Mouse (Mus musculus): ENCODE results near the gene Shcbp1l. TPM values are rescaled to one million over a fixed set of nuclear protein-coding genes. Genes with fewer than 3 reads are reported as not detected.
A peak's percentile ranks its signal among the peaks of the same experiment; 100 is the strongest.
"Not testable (repeated sequence)": the region's sequence is repeated elsewhere in the genome, so short reads cannot be mapped to it uniquely, and the experiment has no call there.

Gene Shcbp1l
- polyA plus RNA-seq, 1 experiment = not detected

DNA sequence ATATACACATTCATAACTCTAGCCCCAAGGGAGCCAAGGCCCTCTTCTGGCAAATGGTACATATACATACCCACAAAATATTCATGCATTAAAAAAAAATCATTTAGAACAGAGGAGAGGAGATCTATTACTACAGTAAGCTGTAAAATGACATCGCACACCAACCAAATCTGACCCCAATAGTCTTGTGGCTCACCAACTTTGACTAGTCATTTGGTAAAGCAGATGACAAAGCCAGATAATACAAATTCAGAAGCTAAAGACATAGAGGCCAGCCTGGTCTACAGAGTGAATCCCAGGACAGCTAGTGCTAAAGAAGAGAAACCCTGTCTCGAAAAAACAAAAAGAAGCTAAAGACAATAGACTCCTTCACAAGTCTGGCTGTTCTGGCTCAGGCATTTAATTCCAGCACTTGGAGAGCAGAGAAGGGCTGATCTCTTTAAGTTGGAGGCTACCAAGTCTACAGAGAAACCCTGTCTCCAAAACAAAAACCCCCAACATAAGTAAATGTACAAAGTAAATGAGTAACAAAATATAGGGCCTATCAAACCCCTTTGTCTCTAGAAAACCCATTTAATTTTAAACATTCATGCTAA is 60.3 kb downstream of the Shcbp1l start:
- peaks cover 52% of the 10 kb centered on the region for H3K36me3 ChIP-seq (ENCODE audit: control insufficient read depth)
- H3K4me3 ChIP-seq (replicated peaks) = peak overlapping the region; percentile 99
- no peak for TF ChIP-seq TAL1 (IDR thresholded peaks at IDR 0.05; ENCODE audit: low read length)
- TF ChIP-seq GATA1 (IDR thresholded peaks at IDR 0.05; ENCODE audit: low read length) = no peak
- no peaks in the 10 kb centered on the region for H3K9me3 ChIP-seq (ENCODE audit: control insufficient read depth, low read length)
- no peaks in the 10 kb centered on the region for H3K27me3 ChIP-seq (ENCODE audit: control insufficient read depth)
- peaks cover 43% of the 10 kb centered on the region for H3K4me1 ChIP-seq (ENCODE audit: control insufficient read depth)

DNA sequence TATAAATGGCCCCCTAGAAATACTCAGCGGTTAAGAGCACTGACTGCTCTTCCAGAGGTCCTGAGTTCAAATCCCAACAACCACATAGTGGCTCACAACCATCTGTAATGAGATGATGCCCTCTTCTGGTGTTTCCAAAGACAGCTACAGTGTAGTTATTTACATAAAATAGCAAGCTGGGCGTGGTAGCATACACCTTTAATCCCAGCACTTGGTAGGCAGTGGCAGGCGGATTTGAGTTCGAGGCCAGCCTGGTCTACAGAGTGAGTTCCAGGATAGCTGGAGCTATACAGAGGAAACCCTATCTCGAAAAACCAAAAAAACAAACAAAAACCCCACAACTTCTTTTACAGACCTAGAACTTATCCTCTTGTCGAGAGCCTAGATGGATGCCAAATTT is 61.2 kb downstream of the Shcbp1l start:
- Histone ChIP-seq H3K36me3 (ENCODE audit: control insufficient read depth) (peaks cover 44% of the 10 kb centered on the region), H3K4me3 (replicated peaks) (peak overlapping the region; percentile 99), H3K4me1 (ENCODE audit: control insufficient read depth) (peaks cover 41% of the 10 kb centered on the region)
- H3K27me3 ChIP-seq (ENCODE audit: control insufficient read depth); H3K9me3 ChIP-seq (ENCODE audit: control insufficient read depth, low read length): not testable (repeated sequence)

DNA sequence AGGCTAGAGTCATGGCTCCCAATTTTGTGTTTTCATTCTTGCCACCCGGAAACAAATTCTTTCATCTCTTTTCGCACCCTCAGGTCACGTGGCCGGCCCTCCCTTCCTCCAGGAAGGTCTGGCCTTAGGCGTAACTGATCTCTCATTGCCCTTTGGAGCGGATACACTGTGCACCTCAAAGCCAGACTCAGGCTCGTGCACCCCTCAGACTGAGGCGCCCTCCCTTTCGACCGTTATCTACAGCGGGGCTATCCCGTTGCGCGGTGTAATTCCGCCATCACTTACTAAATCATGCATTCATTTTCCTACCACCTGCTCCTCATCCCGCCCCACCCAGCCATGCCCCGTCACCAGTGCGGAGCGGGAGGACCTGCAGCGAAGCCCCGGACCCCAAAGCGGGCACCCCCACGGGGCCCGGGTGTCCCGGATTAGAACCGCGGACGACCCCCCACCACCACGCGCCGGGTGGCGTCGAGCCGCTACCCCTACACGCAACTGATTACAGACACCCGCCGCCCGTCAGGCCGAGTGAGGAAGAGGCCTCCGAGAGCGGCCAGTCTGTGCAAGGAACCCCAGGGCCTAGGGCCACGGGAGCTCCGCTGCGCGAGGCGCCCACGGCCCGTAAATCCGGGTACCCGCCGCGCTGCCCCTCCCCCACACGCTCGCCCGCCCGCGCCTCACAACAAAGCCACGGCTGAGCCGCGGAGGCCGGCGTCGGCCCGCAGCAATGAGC is 62.0 kb downstream of the Shcbp1l start:
- peaks cover 36% of the 10 kb centered on the region for H3K36me3 ChIP-seq (ENCODE audit: control insufficient read depth)
- no peak for TF ChIP-seq GATA1 (IDR thresholded peaks at IDR 0.05; ENCODE audit: low read length)
- TF ChIP-seq TAL1 (IDR thresholded peaks at IDR 0.05; ENCODE audit: low read length) = no peak
- H3K4me1 ChIP-seq (ENCODE audit: control insufficient read depth) = peaks cover 41% of the 10 kb centered on the region

DNA sequence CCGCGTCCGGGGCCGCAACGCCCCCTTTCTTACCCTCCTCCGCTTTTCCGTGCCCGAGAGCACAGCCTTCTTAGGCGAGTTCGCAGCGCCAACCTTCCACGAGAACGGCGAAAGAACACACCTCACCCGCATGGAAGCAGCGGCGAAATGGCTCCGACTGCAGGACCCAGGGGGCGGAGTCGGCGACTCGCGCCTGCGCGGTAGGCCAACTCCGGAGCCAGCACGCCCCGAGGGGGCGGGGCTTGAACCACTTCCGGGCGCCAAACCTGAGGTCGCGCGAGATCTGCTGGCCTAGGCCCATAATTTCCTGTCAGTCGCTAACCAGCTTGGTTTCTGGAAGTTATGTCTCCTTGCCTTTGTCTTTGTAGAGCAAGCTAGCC is 62.5 kb downstream of the Shcbp1l start, which contains the start of gene Dhx9:
Dhx9 (minus strand) TSS at position 161 of the 380 bp plus-strand sequence.
- no peaks in the 10 kb centered on the region for H3K9me3 ChIP-seq (ENCODE audit: control insufficient read depth, low read length)
- TF ChIP-seq TAL1 (IDR thresholded peaks at IDR 0.05; ENCODE audit: low read length) = no peak
- no peak for TF ChIP-seq GATA1 (IDR thresholded peaks at IDR 0.05; ENCODE audit: low read length)

More for the DNA sequence above, 62.0 kb downstream of the Shcbp1l start:
- no peaks in the 10 kb centered on the region for H3K27me3 ChIP-seq (ENCODE audit: control insufficient read depth)
- H3K9me3 ChIP-seq (ENCODE audit: control insufficient read depth, low read length) = no peaks in the 10 kb centered on the region
- peak overlapping the region; percentile 99 for H3K4me3 ChIP-seq (replicated peaks)

DNA sequence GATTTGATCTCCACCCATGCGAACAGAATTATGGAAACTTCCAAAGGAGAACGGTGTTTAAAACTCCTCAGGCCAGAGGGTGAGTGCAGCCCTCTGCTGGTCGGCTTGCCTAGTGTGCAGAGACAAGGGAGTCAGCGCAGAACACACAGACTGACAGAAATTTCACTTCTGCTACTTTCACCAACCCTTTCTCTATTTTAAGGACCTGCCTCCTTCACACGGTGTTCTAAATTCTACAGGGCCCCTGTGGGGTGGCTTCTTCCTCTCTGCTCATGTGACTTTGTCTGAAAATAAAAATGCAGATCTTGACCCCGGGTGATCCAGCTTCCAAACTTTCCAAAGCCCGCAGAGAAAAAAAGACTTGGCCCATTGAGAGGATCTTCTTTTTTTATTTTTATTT is 64.2 kb downstream of the Shcbp1l start:
- no peaks in the 10 kb centered on the region for H3K9me3 ChIP-seq (ENCODE audit: control insufficient read depth, low read length)
- H3K36me3 ChIP-seq (ENCODE audit: control insufficient read depth) = peaks cover 14% of the 10 kb centered on the region
- H3K27me3 ChIP-seq (ENCODE audit: control insufficient read depth) = no peaks in the 10 kb centered on the region
- TF ChIP-seq GATA1 (IDR thresholded peaks at IDR 0.05; ENCODE audit: low read length) (no peak), TAL1 (IDR thresholded peaks at IDR 0.05; ENCODE audit: low read length) (no peak)
- peaks cover 38% of the 10 kb centered on the region for H3K4me1 ChIP-seq (ENCODE audit: control insufficient read depth)
- H3K4me3 ChIP-seq (replicated peaks) = no peak overlapping the region

More for the DNA sequence above, 62.5 kb downstream of the Shcbp1l start, which contains the start of gene Dhx9:
- H3K36me3 ChIP-seq (ENCODE audit: control insufficient read depth) = peaks cover 30% of the 10 kb centered on the region
- peaks cover 41% of the 10 kb centered on the region for H3K4me1 ChIP-seq (ENCODE audit: control insufficient read depth)
- no peaks in the 10 kb centered on the region for H3K27me3 ChIP-seq (ENCODE audit: control insufficient read depth)
- peak within 1 kb of the TSS; percentile 99 for H3K4me3 ChIP-seq (replicated peaks)

DNA sequence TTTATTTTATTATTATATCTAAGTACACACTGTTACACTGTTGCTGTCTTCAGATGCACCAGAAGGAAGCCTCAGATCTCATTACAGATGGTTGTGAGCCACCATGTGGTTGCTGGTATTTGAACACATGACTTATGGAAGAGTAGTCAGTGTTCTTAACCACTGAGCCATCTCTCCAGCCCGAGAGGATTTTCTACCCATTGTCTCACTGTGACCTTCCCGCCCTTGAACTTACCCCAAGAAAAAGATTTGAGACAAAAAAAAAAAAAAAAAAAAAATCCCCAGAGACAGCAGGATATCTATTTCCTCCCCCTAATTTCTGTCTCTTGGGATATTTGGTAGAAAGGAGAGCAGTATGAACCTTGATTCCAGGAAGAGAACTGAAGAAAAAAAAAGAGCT is 64.6 kb downstream of the Shcbp1l start:
- Histone ChIP-seq H3K27me3 (ENCODE audit: control insufficient read depth) (no peaks in the 10 kb centered on the region), H3K36me3 (ENCODE audit: control insufficient read depth) (peaks cover 10% of the 10 kb centered on the region), H3K4me1 (ENCODE audit: control insufficient read depth) (peaks cover 35% of the 10 kb centered on the region), H3K4me3 (replicated peaks) (no peak overlapping the region), H3K9me3 (ENCODE audit: control insufficient read depth, low read length) (no peaks in the 10 kb centered on the region)
- TF ChIP-seq TAL1 (IDR thresholded peaks at IDR 0.05; ENCODE audit: low read length) (no peak), GATA1 (IDR thresholded peaks at IDR 0.05; ENCODE audit: low read length) (no peak)

DNA sequence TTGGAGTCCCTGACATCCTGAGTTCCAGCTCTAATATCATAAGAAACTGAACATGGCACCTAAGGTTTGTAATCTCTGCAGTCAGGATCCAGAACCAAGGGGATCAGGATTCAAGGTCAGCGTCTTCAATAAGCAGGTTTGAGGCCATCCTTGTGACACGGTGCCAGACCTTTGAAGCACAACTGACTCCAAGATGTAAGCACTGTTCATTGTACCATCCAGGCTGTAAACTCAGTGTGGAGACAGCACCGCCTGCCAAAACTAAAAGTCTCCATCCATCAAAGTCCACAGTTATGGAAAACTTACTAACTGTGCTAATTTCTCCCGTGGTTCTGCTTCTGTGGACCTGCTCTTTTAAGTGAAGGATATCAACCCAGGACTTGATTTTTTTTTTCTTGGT is 65.0 kb downstream of the Shcbp1l start:
- H3K9me3 ChIP-seq (ENCODE audit: control insufficient read depth, low read length) = no peaks in the 10 kb centered on the region
- no peak for TF ChIP-seq GATA1 (IDR thresholded peaks at IDR 0.05; ENCODE audit: low read length)
- no peak for TF ChIP-seq TAL1 (IDR thresholded peaks at IDR 0.05; ENCODE audit: low read length)

DNA sequence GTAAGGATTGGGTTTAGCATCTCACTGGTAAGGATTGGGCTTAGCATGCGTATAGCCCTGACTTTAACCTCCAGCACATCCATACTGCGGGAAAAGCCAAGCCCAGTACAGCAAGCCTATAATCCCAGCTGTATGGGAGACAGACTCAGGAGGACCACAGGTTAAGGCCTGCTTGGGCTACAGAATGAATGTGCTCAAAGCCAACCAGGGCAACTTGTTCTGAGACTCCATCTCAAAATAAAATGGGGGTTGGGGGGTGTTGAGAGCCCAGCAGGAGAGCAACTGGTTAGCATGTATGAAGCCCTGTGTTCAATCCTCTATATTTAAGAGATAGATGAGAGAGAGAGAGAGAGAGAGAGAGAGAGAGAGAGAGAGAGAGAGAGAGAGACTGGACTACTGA is 66.4 kb downstream of the Shcbp1l start:
- TF ChIP-seq GATA1 (IDR thresholded peaks at IDR 0.05; ENCODE audit: low read length) = no peak
- TF ChIP-seq TAL1 (IDR thresholded peaks at IDR 0.05; ENCODE audit: low read length) = no peak
- Histone ChIP-seq H3K4me1 (ENCODE audit: control insufficient read depth) (peaks cover 17% of the 10 kb centered on the region), H3K9me3 (ENCODE audit: control insufficient read depth, low read length) (no peaks in the 10 kb centered on the region), H3K4me3 (replicated peaks) (no peak overlapping the region), H3K27me3 (ENCODE audit: control insufficient read depth) (no peaks in the 10 kb centered on the region), H3K36me3 (ENCODE audit: control insufficient read depth) (no peaks in the 10 kb centered on the region; the same call in 1 of the 2 replicates)

More for the DNA sequence above, 65.0 kb downstream of the Shcbp1l start:
- Histone ChIP-seq H3K27me3 (ENCODE audit: control insufficient read depth) (no peaks in the 10 kb centered on the region), H3K36me3 (ENCODE audit: control insufficient read depth) (peaks cover 7% of the 10 kb centered on the region), H3K4me3 (replicated peaks) (no peak overlapping the region), H3K4me1 (ENCODE audit: control insufficient read depth) (peaks cover 31% of the 10 kb centered on the region)

DNA sequence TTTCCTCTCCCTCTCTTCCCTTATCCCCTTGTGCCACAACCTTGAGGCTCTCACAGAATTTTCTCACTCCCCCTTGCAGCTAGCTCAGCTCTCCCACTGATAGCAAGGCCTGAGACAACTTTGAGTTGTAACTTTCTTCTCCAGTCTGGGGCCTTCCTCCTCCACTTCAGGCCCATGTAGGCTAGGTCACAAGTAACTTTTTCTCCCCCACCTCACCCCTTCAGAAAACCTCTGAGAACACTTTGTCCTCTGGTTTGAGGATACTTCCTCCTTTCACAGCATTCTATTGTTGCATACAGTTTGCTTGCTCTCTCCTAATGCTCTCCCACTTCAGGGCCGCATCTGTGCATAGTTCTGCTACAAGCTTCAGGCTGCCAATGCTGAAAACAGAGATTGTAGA is 66.9 kb downstream of the Shcbp1l start:
- no peak for TF ChIP-seq GATA1 (IDR thresholded peaks at IDR 0.05; ENCODE audit: low read length)
- no peak for TF ChIP-seq TAL1 (IDR thresholded peaks at IDR 0.05; ENCODE audit: low read length)
- H3K4me1 ChIP-seq (ENCODE audit: control insufficient read depth) = peaks cover 13% of the 10 kb centered on the region
- H3K36me3 ChIP-seq (ENCODE audit: control insufficient read depth) = no peaks in the 10 kb centered on the region
- no peaks in the 10 kb centered on the region for H3K9me3 ChIP-seq (ENCODE audit: control insufficient read depth, low read length)
- no peak overlapping the region for H3K4me3 ChIP-seq (replicated peaks)
- no peaks in the 10 kb centered on the region for H3K27me3 ChIP-seq (ENCODE audit: control insufficient read depth)
